Mouse (Mus musculus): ENCODE measurements around the gene Gmfg. TPM values are rescaled to one million over a fixed set of nuclear protein-coding genes. Genes with fewer than 3 reads are reported as not detected.

The Gmfg gene
- 593 and 595 TPM in 2 replicates for total RNA-seq (2023)

DNA sequence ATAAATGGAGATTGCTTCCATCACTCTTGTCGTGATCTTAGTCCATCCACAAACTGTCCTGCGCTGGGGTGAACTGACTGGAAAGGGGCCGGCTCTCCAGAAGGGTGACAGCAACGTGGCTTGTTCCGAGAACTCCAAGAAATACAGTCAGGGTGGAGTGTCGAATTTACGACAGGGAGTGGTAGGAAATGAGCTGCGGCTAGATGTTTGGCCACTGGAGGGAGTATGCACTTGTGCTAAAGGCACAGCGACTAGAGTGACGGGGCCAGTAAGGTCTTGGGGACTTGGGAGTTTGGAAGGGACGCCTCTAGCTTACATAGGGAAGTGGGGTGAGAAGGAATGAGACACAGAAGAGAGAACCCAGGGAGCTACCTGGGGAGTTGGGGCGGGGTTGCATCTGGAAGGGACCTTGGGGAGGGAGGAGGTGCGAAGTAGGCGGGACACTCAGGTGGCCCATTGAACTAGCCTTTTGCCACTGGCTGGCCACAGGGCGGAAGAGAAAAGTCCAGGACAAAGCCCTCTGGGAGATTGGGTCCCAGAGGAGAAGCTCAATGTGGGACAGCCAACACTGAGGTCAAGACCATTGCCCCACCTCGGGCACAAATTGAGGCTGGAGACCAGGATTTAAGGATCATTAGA, at the start of gene Gmfg:
Gmfg (plus strand) TSS at position 516 of the 639 bp plus-strand sequence.

DNA sequence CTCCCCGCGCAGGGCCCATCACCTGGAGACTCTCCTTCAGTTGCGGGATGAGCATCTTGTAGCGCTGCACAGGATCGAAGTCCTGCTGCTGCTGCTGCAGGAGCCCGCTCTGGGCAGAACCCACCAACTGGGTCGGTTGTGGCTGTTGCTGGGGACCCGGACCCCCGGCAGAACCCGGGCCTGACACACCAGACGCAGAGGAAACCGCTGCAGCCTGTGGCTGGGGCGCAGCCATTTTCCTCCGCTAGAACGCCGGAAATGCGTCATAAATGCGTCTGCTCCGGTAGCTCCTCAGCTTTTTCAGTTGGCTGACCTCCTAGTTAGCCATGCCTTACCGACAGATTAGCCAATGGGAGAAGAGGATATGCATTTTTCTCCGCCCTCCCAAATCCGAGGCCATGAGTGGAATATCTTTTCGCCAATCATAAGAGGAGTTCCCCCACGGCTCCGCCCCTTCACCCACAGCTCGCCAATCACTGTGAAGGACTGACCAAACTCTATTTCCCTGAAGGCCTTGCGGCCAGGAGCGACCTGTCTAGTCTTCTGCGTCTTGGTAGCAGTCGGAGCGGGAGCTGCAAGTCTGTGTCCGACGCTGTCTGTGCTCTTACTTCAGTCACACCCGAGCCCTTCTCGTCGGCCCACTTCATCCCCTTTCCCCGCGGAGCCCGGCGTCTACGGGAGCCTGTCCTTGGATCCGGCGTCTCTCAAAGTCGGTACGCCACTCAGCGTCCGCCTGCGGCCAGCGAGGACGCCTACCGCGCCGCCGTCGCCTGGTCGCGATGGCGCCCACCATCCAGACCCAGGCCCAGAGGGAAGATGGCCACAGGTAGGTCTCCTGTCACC, 44.6 kb upstream of the Gmfg start, which contains the start of the genes Med29 and Paf1:
Med29 (minus strand) TSS at position 280 of the 843 bp plus-strand sequence.
Paf1 (plus strand) TSS at position 523 of the 843 bp plus-strand sequence.

DNA sequence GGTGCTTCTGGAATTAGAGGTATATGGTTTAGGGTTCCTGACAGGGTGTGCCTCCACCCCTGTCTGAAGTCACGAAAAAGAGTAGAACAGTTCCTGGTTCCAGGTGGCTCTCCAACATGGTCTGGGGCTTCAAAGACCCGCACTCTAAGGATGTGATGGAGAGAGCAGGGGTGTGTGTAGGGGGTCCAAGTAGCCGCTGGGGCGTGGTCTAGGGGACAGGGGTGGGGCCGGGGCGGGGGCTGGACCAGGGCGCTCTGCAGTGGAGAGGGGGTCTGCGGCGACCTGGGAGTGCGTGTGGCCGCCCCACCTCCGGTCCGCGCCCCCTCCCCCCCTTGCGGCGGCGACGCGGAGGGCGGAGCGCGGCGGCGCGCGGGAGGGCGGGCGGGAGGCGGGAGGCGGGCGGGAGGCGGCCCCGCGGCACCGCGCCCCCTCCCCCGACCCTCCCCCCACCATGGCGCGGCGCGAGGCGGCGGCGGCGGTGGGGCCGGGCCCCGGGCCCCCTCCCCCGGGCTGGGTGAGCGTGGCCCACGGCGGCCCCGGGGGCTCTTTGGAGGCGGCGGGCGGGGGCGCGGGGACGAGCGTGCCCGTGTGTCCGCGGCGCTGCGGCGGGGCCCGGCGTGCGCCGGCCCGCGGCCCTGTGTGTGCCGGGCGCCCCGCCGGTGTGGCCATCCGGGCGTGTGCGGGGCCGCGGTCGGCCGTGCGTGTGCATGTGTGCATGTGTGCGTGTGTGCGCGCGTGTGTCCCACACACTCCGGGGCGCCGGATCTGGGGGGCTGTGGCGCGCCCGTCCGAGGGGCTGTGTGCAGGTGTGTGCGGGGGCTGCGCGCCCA, 14.5 kb downstream of the Gmfg start, which contains the start of gene Lrfn1:
Lrfn1 (plus strand) TSS at position 450 of the 830 bp plus-strand sequence.

Other genes starting within 250 kb of the Gmfg start
- gene Eid2, start 169.6 kb upstream of the Gmfg start, total RNA-seq (2023), result 1.2 and 1.6 TPM in 2 replicates
- 5.0 and 6.9 TPM in 2 replicates for gene Eid2b, start 159.7 kb upstream of the Gmfg start, total RNA-seq (2023)
- gene Selenov, start 146.3 kb upstream of the Gmfg start, total RNA-seq (2023), result not detected in 2 replicates
- gene Dll3, start 135.2 kb upstream of the Gmfg start, total RNA-seq (2023), result not detected in 2 replicates
- gene Timm50, start 125.4 kb upstream of the Gmfg start, total RNA-seq (2023), result 30.5 and 34.3 TPM in 2 replicates
- gene Supt5, start 98.7 kb upstream of the Gmfg start, total RNA-seq (2023), result 75.3 and 85.3 TPM in 2 replicates
- 615 and 788 TPM in 2 replicates for gene Rps16, start 86.8 kb upstream of the Gmfg start, total RNA-seq (2023)
- 23.5 and 27.9 TPM in 2 replicates for gene Plekhg2, start 64.8 kb upstream of the Gmfg start, total RNA-seq (2023)
- 1,259 and 1,483 TPM in 2 replicates for gene Zfp36, start 57.2 kb upstream of the Gmfg start, total RNA-seq (2023)
- 7.6 and 8.2 TPM in 2 replicates for gene Med29, start 44.7 kb upstream of the Gmfg start, total RNA-seq (2023)
- 67.1 and 90.2 TPM in 2 replicates for gene Paf1, start 44.5 kb upstream of the Gmfg start, total RNA-seq (2023)
- 1.8 and 3.4 TPM in 2 replicates for gene Lrfn1, start 14.5 kb downstream of the Gmfg start, total RNA-seq (2023)
- gene Ifnl2, start 73.0 kb downstream of the Gmfg start, total RNA-seq (2023), result not detected in 2 replicates
- not detected in 2 replicates for gene Ifnl3, start 85.4 kb downstream of the Gmfg start, total RNA-seq (2023)
- gene Sycn, start 103.4 kb downstream of the Gmfg start, total RNA-seq (2023), result not detected in 2 replicates
- gene Nccrp1, start 109.8 kb downstream of the Gmfg start, total RNA-seq (2023), result 0.60 and 0.68 TPM in 2 replicates
- gene Samd4b, start 160.7 kb downstream of the Gmfg start, total RNA-seq (2023), result 67.4 and 83.8 TPM in 2 replicates
- 7.0 and 7.5 TPM in 2 replicates for gene Pak4, start 160.7 kb downstream of the Gmfg start, total RNA-seq (2023)
- not detected in 2 replicates for gene Acp7, start 193.9 kb downstream of the Gmfg start, total RNA-seq (2023)